Mouse (Mus musculus) CH12.LX (cell line): ENCODE data around the gene Ate1.

Experiments used
- BHLHE40 ChIP-seq: IDR thresholded peaks from 2 replicates; pipeline ENCODE4 v1.6.1; 2011; ENCODE audit warnings: mild to moderate bottlenecking, low read depth, low read length, improper control_type of control experiment
- CTCF ChIP-seq, 2 experiments: IDR thresholded peaks in 1 of 2; conservative IDR thresholded peaks in 1 of 2; 2 replicates each; pipeline ENCODE4 v1.5.1; 2011 to 2012; ENCODE audit warnings: low read depth in 2 of 2, low read length in 2 of 2, improper control_type of control experiment in 1 of 2, inconsistent platforms in 1 of 2, mild to moderate bottlenecking in 1 of 2, moderate library complexity in 1 of 2
- EP300 ChIP-seq: IDR thresholded peaks from 2 replicates; pipeline ENCODE4 v1.6.1; 2011; ENCODE audit warnings: low read length, improper control_type of control experiment
- ETS1 ChIP-seq: conservative IDR thresholded peaks from 2 replicates; pipeline ENCODE4 v1.6.1; 2012; ENCODE audit warnings: low read depth, mild to moderate bottlenecking, inconsistent platforms, low read length, improper control_type of control experiment, moderate library complexity
- HCFC1 ChIP-seq: IDR thresholded peaks from 2 replicates; pipeline ENCODE4 v1.6.1; 2012; ENCODE audit warnings: low read depth, mild to moderate bottlenecking, inconsistent platforms, low read length, improper control_type of control experiment
- MAX ChIP-seq: IDR thresholded peaks from 2 replicates; pipeline ENCODE4 v1.6.1; 2011; ENCODE audit warnings: low read length, improper control_type of control experiment
- MXI1 ChIP-seq: IDR thresholded peaks from 2 replicates; pipeline ENCODE4 v1.6.1; 2011; ENCODE audit warnings: mild to moderate bottlenecking, low read depth, low read length, improper control_type of control experiment
- NRF1 ChIP-seq: IDR thresholded peaks from 2 replicates; pipeline ENCODE4 v1.6.1; 2014; ENCODE audit warnings: low read depth, mild to moderate bottlenecking, inconsistent platforms, low read length, improper control_type of control experiment, moderate library complexity
- POLR2A ChIP-seq: IDR thresholded peaks from 2 replicates; pipeline ENCODE4 v1.6.1; 2011; ENCODE audit warnings: low read depth, mild to moderate bottlenecking, improper control_type of control experiment, low read length
- SIN3A ChIP-seq: IDR thresholded peaks from 2 replicates; pipeline ENCODE4 v1.6.1; 2012; ENCODE audit warnings: low read length, improper control_type of control experiment, inconsistent platforms
- SMC3 ChIP-seq: IDR thresholded peaks from 2 replicates; pipeline ENCODE4 v1.6.1; 2011; ENCODE audit warnings: low read depth, low read length, improper control_type of control experiment
- UBTF ChIP-seq: IDR thresholded peaks from 2 replicates; pipeline ENCODE4 v1.6.1; 2012; ENCODE audit warnings: low read depth, mild to moderate bottlenecking, inconsistent platforms, low read length, improper control_type of control experiment, moderate library complexity
- ZNF384 ChIP-seq: IDR thresholded peaks from 2 replicates; pipeline ENCODE4 v1.6.1; 2012; ENCODE audit warnings: low read depth, low read length, improper control_type of control experiment, inconsistent platforms

DNA sequence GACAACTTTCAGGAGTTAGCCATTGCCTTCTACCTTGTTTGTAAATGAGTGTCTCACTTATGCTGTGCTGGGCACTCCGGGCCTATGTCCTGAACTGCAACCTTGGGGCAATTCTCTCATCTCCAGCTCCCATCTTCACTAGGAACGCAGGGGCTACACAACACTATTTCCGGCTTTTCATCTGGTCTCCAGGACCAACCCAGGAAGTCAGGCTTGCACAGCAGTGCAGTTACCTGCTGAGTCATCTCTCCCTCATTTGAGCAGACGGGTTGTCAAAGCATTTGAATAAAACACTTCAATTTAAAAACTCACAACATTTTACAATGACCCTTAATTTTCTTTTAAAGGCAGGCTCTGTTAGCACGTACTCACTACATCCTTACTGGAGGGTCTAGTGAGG lies 9.9 kb downstream of the Ate1 start:
- TF ChIP-seq SIN3A, result no peak
- no peak for TF ChIP-seq MAX
- TF ChIP-seq POLR2A, result no peak
- no peak for TF ChIP-seq EP300
- no peak for TF ChIP-seq CTCF (conservative IDR thresholded peaks at IDR 0.05 in 1 of 2, IDR thresholded peaks at IDR 0.05 in 1 of 2; ENCODE audit: low read depth in 2 of 2, low read length in 2 of 2)
- TF ChIP-seq HCFC1, result no peak
- TF ChIP-seq NRF1, result no peak
- TF ChIP-seq MXI1, result no peak
- no peak for TF ChIP-seq BHLHE40
- TF ChIP-seq UBTF, result no peak
- TF ChIP-seq SMC3, result no peak
- TF ChIP-seq ZNF384, result no peak
- no peak for TF ChIP-seq ETS1
